Mouse (Mus musculus) spleen, postnatal 4 days (tissue): ENCODE measurements at regions not wholly inside any gene's neighbourhood (a gene's known extent, or its start where the extent isn't known, plus 50 kb on each side); places are given as distances from the start of the nearest gene placed in this dataset.
A peak's percentile ranks its signal among the peaks of the same experiment; 100 is the strongest.

Source experiments
- DNase-seq, 2 experiments: peaks; one replicate each; pipeline ENCODE4 v3.0.0; 2022; ENCODE audit warnings: low spot score in 2 of 2

- peak; percentile 58 to 85 for DNase-seq
Measured at GRCm38 (mm10) chr7:72362690-72363089, 56.3 kb upstream of the Mctp2 start.

DNA sequence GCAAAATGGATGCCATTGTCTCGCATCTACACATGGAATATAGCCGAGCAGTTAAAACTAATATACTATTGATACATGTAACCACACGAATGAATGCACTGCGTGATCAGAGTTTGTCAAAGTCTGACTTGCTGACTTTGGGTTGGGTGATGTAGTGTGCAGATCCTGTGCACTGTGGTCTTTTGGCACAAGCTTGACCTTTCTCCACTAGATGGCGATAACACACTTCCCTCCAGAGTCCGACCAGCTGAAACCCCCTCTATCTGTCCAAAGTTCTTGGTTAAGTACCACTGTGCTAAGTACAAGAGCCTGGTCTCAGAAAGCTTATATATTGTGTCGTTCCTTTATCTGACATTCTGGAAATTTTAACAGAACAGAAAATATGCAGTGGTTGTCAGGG is 84.9 kb upstream of the Mctp2 start:
- no peak for DNase-seq

GRCm38 (mm10) chr7:72400056-72400455 is 93.6 kb upstream of the Mctp2 start:
- DNase-seq: peak in 1 of 2 experiments; percentile 61

DNA sequence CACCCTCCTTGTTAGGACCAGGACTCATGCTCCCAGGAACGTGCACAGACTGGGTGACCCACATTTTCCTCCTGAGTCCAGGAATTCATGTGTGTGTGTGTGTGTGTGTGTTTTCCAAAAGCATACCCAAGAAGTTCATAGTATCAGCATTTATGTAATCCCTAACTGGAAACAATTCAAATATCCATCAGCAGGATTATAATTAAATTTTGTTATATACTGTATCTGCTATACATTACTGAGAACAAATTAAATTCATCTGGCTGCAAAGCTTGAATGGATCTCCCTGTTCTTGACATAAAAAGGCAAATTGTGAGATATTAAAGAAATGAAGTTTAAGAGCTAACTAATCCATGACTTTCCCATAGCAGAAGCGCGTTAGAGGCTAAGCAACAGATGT is 99.7 kb upstream of the Mctp2 start:
- DNase-seq: no peak

DNA sequence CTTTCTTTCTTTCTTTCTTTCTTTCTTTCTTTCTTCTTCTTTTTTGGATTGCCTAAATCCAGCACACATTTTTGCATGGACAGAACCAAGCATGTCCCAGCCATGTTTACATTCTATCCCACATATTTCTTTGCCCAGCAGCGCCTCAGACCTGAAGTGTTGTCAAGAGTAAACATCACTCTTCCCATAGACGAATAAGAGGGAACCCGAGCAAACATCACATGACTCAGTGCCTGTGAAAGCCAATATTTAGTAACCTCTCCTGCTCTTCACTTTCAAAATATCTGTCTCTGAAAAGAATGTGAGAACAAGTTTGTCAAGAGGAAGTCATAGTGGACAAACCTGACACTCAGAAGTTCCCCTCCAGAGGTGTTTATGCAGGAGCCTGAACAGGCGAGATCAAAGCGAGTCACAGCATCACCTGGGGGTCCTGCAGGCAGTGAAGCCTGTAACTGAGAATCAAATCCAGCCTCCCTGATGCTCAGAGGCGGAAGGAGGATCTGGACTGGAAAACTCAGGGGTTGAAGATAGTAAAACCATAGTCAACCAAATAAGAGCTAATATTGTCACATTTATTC is 102.1 kb upstream of the Mctp2 start:
- DNase-seq: no peak

- no peak for DNase-seq
Measured at GRCm38 (mm10) chr7:72438552-72438951, 132.1 kb upstream of the Mctp2 start.

- DNase-seq: no peak
Measured at GRCm38 (mm10) chr7:72442001-72442400, 135.6 kb upstream of the Mctp2 start.

- no peak for DNase-seq
Measured at GRCm38 (mm10) chr7:72444016-72444415, 137.6 kb upstream of the Mctp2 start.

DNA sequence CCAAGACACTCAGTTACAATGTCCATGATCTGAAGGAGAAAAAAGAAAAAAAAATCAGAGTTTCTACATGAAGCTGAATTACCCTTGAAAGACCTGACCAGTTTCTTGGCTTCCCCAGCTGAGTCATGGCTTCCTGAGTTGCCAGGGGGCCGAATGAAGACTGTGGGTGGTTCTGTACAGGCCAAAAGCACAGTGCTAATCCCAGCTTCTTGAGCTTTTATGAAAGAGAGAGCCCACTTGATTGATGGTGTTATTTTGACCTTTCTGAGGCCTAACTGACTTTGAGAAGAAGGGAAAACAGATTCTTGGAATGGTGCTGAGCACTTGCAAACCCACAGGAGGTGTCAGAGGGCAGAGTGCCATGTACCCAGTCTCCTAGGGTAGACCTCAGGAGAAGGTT is 138.4 kb upstream of the Mctp2 start:
- no peak for DNase-seq

GRCm38 (mm10) chr7:72446911-72447310 is 140.5 kb upstream of the Mctp2 start:
- DNase-seq: no peak

GRCm38 (mm10) chr7:72462978-72463377 is 156.6 kb upstream of the Mctp2 start:
- DNase-seq: no peak

GRCm38 (mm10) chr7:72464658-72465057 is 158.2 kb upstream of the Mctp2 start:
- DNase-seq: no peak

- no peak for DNase-seq
Measured at GRCm38 (mm10) chr7:72469691-72470090, 163.3 kb upstream of the Mctp2 start.

- DNase-seq: no peak
Measured at GRCm38 (mm10) chr7:72474751-72475150, 168.3 kb upstream of the Mctp2 start.

- DNase-seq: no peak
Measured at GRCm38 (mm10) chr7:72478936-72479335, 172.5 kb upstream of the Mctp2 start.

GRCm38 (mm10) chr7:72481275-72481674 is 174.9 kb upstream of the Mctp2 start:
- DNase-seq: no peak

DNA sequence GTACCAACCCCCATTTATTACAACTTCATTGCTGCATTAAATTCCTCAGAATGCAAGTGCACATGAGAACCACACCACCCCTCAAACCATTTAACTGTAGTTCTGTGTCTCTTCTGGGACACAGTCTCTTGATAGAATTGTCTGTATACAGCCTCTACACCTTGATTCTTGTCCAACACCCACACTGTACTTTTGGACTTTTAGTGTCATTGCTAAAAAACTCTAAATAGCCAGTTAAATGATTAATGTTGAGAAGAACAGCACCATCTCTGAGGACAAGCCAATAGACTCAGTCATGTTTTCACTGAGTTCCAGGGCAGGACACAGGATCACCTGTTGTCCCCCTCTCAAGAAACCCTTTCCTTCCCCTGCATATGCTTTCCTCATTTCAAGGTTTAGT is 183.8 kb upstream of the Mctp2 start:
- no peak for DNase-seq

GRCm38 (mm10) chr7:72493292-72493691 is 186.9 kb upstream of the Mctp2 start:
- DNase-seq: no peak

GRCm38 (mm10) chr7:72496933-72497631 is 190.7 kb upstream of the Mctp2 start:
- no peak for DNase-seq

DNA sequence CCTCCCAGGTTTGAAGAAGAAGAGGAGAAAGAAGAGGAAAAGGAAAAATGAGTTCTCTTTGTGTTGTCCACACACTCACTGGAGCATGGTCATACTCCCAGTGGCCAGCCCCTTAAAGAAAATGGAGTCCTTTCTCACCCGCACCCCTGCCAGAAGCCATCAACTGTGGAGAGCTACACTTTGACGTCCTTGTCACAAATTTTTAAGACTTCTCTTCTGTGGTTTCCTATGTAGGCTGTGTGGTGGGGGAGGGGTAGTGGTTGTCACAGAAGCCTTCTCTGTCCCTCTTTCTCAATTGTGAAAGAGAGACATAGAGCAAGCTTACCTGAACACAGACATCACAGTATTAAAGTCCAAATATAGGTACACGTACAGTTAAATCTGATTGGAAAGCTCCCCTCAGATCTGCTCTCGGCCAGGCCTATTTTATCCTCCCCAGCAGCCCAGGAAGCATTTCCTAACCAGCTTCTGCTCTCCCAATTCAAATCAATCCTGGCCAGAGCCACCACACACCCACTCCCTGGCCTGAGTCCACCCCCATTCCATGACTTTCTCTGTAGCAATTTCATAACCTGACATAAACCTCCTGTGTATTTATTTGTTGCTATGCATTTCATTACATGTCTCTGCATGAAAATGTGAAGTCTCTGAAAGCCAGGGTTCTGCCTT is 192.3 kb upstream of the Mctp2 start:
- no peak for DNase-seq

GRCm38 (mm10) chr7:72499788-72500187 is 193.4 kb upstream of the Mctp2 start:
- no peak for DNase-seq

DNA sequence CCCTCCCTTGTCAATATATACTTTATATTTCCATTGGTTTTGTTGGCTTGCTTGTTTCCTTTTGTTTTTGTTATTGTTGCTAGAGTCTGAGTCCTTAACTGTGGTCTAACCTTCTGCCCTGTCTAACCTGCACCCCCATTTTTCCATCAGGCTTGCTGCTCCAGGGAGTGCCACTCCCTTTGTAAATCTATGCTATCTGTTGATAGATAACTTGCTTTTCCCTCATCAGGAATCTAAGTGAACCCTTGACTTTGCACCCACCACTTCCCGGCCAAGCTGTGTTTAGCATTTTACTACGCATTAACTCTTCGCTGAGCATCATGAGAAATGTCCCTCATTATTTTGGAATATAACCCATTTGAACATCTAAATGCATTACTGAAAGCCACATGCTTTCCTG is 193.8 kb upstream of the Mctp2 start:
- DNase-seq: no peak

GRCm38 (mm10) chr7:72500996-72501395 is 194.6 kb upstream of the Mctp2 start:
- DNase-seq: no peak
